Mouse (Mus musculus): ENCODE measurements at regions not wholly inside any gene's neighbourhood (a gene's known extent, or its start where the extent isn't known, plus 50 kb on each side); places are given as distances from the start of the nearest gene placed in this dataset.

- TF ChIP-seq ZNF384 (IDR thresholded peaks at IDR 0.05; ENCODE audit: low read depth, low read length) = no peak
- TF ChIP-seq CHD2 (IDR thresholded peaks at IDR 0.05; ENCODE audit: low read depth, low read length) = no peak
- TF ChIP-seq HCFC1 (IDR thresholded peaks at IDR 0.05; ENCODE audit: borderline replicate concordance, insufficient read depth, low read length) = no peak
- no peak for TF ChIP-seq ZC3H11A (IDR thresholded peaks at IDR 0.05; ENCODE audit: borderline replicate concordance, low read depth, low read length)
These were observed 144.7 kb upstream of the Id2 start for GRCm38 (mm10) chr12:25241675-25242074.
